Mouse (Mus musculus) layer of hippocampus, adult 11-12 months (tissue): ENCODE results near the gene Aldh1a3.

Experiments used
- DNase-seq: peaks from one replicate; pipeline ENCODE4 v3.0.0; 2022; ENCODE audit warnings: low spot score

Aldh1a3 gene

DNA sequence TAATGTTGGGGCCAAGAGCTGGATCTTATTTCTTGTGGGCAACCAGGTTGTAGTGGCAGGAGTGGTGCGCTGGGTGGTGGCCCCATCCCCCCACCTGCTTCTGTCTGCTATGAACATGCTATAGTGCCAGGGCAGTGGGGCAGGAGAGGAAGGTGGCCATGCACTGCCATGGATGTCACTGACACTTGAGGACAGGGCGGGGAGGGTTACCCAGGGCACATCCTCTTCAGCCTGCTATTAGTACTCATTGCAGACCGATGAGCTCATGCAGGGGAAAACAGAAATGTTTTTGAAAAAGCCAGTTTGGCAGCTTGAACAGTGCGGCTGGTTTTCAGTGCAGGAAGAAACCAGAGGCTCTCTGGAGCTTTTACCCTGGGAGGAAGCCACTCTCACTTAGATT, 10.5 kb downstream of the Aldh1a3 start:
- DNase-seq, result no peak

DNA sequence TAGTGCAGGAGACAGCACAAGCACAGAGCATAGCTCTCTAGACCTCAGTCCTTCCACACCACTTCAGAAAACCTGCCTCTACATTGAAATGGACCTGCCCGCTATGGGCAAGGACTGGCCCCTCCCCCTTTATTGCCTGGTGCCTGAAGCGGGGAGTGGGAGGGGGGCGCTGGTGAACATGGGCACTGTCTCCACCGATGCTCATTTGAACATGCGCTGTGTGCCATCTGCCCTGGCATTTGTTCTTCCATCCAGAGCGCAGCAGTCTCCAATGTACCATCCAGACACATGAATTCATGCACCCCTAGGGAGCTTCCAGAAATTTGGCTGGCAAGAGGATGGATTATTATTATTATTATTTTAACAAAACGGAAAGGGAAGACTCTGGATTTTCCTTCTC, 14.2 kb downstream of the Aldh1a3 start:
- no peak for DNase-seq

DNA sequence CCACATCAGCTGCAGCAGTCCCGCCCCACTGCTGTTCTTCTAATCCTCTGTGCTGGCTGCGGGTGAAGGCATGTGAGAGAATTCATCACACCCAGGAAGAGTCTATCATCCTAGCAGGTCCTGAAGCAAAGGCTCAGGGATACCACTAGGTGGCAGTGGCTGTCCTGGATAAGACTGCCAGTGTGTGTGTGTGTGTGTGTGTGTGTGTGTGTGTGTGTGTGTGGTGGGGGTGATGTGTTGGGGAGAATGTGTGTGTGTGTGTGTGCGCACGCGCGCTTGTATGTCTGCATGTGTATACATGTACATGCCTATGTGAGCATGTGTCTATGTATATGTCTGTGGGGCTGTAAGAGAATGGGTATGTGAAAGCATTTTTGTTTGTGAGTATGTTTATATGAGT, 17.9 kb downstream of the Aldh1a3 start:
- peak; percentile 13 for DNase-seq

DNA sequence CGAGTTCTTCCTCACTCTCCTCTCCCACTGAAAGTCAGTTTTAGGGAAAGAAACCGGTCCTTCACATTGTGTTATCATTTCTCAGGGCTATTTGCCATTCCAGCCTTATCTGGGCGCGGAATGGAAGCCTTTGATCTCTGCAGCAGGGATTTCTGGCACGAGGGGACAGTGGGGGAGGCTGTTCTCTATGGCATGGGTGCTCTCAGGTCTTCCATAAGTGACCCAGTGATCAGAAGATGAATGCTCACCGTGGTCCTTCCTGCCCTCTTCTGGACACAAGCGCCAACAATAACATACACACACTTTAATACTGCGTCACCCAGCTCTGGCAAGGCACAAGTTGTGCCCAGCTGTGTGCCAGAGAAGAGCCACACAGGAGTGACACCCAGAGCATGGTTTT, 20.3 kb downstream of the Aldh1a3 start:
- DNase-seq, result no peak

DNA sequence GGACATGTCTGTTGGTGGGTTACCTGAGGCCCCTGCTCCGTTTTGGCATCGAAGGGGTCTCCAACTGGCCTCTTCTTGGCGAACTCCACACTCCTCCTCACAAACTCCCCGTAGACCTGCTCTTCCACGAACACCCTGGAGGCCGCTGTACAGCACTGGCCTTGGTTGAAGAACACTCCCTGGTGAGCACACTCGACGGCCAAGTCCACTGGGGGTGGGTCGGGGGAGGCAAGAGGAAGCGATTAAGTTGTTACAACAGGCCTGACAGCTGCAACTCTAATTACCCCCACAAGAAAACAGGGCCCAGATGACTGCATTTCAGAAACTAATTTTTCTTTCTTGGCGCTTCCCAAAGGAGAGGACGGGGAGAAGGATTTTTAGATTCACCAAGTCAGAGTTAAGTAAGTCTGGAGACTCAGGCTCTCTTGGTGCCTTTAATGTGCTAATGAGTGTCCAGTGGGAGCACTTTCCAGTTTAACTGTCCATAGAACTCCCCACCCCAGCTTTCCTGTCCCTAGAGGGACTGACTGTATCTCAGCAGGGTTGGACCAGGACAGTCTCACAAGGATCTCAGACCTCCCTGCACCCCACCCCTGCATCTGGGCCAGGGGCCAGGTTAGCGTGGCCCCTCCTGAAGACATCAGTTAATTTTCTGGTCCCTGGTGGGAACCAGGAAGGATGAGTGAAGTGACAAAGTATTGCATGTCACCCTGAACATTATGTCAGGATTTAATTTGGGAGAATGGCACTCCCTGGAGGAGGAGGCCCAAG, 21.2 kb downstream of the Aldh1a3 start:
- no peak for DNase-seq

DNA sequence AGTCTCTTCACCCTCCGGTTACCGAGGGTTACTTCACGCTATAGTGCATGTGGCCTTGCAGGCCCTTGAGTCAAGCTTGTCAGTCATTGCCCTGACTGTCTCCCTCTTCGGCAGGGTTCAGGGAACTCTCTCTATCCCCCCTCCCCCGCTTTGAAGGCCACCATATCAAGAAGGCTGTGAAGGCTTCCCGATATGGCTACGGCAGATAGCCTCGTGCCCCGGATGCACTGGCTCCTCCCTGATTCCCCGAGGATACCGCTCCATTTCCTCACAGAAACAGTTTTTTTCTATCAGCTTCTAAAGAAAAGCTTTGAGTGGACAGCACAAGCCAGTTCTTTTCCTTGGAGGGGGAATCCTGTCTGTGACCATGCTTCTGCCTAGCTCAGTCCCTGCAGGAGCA, 21.8 kb downstream of the Aldh1a3 start:
- DNase-seq, result no peak

DNA sequence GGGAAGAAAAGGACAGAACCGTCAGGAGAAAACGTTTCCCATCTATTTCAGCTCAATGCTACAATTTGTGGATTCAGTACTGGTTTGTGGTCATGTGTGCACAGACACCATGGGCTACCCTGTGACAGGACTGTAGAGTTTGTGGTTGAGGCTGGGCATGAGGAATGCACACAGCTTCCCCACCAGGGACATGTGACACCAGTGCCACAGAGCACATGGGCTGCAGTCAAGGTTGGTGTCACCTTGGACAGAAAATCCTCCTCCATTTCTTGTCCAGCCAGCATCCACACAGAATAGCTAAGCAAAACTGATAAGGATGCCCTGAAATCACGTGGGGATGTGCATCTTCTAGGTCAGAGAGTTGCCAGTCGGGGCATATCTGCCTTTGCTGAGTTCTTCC, 22.5 kb downstream of the Aldh1a3 start:
- no peak for DNase-seq

DNA sequence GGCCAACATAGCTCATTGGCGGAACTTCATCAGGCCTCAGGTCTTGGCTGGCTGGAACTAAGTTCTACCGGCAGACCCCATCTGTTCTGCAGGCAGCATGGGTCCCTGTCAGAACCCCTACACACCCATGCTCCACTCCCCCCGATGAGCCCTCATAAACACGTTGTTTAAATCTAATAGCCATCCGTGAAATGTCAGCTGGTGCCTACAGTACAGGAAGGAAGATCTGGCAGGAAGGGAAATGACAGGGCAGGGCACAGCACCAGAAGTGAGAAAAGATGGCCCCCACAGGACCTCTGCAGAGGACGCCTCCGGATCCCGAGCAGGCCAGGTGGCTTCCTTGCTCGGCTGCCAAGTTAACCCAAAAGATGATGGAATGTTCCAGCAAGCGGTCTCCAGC, 23.2 kb downstream of the Aldh1a3 start:
- no peak for DNase-seq

DNA sequence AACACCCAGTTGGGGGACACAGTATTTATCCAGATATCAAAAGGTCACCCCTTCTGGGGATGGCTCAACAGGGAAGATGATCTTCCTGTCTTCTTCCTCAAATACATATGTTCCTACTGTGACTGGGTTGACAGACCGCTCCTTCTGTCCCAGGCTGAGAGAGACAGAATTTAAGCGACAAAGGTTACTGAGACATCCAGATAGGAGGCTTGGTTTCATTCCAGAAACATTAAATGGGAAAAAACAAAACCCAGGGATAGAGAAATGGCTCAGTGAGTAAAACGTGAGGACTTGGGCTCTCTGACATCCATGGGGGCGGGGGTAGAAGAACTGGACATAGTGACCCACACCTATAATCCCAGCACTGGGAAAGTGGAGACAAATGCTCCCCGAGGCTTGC, 24.4 kb downstream of the Aldh1a3 start:
- no peak for DNase-seq

DNA sequence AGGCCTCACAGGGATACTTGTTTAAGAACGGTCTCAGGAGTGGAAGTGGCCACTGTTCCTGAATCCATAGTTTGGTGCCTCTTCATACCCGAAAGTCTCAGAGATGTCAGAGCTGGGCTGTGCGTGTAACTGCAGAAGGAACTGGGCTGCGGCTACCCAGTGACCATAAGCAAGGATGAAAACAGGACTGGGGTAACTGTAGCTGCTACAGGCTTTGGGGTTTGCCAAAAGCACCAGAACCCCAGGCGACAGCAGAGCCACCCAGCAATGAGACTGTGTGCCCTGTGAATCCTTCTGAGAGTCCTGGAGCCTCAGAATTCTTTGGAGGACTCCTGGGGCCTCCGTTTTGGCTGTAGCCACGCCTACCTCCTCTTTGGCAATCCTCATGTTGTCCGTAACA, 25.7 kb downstream of the Aldh1a3 start:
- no peak for DNase-seq

DNA sequence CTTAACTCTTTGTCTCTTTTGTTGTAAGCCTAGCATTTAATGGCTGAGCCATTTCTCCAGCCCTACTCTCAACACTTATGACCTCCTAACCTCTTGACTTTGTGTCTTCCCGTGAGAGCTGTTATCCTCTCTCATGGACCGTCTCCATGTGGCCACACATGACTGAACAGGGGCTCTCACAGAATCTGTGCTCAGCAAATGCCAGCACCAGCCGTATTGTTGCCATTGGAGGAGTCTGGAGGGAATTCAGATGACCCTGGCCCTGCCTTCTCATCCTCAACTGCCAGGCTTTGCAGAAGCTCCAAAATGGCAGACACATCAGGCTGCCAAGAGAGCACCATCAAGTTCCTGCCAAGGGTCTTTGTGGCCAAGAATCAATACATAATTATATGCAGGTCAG, 30.0 kb downstream of the Aldh1a3 start:
- no peak for DNase-seq

DNA sequence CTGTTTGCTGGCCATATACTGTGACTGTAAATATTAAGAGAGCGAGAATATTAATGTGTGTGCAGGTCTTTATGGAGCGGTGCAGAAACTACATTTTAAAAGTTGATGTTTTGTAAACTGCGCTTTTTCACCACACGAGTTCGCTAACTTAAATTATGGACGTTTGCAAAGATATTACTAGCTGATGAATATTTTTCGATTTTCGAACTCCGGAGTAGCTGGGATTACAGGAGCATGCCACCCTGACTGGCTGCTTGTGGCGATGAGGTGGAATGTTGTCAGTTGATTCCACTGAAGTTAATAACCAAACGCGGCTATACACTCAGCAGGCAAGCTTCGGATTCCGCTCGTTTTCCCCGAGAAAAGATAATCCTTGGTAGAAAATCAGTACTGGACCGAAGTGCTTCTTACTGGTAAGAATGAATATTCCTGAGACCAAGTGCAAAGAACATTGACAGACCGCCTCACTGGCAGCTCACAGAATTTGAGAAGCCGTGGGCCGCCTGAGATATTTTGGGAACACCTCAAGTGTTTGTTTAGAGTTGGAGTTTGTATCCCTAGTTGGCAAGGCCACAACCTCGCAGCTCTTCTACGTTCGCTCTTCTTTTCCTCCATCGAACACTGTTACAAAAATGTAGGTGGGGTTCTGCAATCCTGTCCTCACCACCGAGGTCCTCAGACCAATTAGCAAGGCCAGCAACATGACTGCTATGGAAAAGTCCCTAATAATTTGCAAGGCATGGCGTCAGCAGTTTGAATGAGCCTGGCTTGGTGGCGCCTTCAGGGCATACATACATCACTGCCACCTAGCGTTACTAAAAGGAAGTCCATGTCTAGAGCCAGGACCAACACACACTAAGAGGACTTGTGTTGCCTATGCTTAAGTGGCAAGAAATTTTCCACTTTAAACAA, 38.4 kb downstream of the Aldh1a3 start:
- DNase-seq, result peak; percentile 75

DNA sequence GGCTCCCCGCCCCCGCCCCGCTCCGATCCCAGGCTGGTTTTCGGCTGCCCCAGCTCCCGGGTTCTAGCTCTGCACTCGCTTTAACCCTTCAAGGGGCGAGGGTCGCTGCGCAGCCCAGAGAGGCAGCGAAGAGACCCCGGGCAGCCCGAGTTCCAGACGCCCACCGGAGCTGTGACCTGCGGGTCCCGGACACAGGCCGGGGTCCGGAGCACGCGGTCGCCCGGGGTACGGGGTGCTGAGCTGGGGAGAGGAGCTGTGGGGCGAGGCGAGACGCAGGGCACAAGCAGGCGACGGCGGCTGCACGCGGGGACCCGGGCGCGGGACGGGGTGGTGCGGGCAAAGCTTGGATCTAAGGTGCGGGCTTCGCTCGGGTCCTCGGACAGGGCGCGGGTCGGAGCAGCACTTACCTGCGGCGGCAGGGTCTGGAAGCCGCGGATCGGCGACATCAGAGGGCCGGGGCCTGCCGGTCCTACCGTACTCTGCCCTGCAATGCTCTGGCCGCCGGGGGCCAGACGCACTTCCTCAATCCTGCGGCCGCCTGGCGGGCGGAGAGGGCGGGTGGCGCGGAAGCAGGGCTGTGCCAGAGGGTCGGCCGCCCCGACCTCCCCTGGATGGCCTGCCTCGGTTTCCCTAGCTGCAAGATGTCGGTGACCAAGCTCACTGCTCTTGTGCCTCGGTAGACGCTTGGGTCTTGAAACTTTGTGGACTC, 39.4 kb downstream of the Aldh1a3 start, which contains the start of gene Lrrk1:
Gene Lrrk1, minus strand, starts transcription at position 538 of the 709 bp plus-strand sequence.
- DNase-seq, result peak; percentile 21

DNA sequence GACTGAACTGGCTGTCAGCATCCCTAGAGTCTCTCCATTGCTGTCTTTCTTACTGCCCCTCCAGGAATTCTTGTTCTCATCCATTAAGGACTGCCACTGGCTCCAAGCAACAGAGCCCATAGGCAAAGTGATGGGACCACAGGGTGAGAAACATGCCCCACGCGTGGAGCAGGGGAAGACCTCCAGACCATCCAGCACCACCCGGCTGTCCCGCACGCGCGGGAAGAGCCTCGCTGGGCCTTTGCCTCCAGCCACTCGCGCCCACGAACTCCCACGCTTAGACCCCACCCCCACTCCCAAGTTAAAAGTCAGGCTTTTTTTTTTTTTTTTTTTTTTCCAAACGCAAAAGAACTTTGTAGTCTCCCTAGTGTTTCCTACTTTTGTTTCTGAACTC, 39.9 kb downstream of the Aldh1a3 start:
- DNase-seq, result no peak

DNA sequence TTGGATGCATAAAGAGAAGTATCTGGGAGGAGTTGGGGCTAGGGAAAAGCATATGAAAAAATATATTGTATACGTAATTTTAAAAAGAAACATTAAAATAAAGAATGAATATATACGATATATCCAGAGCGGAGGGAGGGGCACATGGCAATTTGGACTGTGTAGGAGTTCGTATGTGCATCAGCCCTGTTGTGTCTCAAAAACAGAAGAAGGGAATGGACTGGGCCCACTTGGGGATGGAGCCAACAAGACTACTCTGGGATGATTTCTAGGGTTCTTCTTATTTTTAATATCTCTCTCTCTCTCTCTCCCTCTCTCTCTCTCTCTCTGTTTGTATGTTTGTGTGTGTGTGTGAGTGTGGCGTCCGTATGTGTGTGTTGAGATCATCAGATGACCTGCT, 40.9 kb downstream of the Aldh1a3 start:
- no peak for DNase-seq

DNA sequence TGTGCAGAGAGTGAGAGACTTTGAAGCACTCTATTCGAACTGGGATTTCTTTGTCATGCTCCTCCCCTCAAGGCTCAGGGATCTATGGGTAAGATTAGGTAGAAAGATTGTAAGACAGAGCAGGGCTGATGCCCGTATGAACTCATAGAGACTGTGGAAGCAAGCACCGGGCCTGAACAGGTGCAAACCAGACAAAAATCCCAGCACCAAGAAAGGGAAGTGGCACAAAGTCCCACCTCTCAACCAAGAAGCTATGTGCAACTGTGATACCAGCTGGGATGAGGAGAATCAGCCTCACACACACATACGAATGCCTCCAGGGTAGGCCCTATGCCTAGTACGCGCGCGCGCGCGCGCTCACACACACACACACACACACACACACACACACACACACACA, 41.5 kb downstream of the Aldh1a3 start:
- DNase-seq, result no peak

DNA sequence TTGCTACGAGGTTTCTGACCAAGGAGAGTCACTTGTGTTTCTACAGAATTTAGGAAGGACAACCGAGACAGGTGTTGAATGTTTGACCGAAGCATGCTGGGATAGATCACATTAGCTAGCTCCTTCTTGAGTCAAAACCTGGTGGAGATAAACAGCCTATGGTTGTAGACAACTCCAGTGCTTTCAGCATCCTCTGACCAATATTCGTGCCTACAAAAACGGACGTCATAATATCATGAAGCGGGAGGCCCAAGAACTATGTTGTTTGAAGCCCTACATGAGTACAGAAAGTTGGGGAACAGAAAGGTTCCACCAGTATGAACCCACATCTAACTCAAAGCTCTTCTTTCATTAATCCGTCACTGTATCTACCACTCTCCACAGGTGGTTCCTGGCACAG, 42.4 kb downstream of the Aldh1a3 start:
- DNase-seq, result no peak

DNA sequence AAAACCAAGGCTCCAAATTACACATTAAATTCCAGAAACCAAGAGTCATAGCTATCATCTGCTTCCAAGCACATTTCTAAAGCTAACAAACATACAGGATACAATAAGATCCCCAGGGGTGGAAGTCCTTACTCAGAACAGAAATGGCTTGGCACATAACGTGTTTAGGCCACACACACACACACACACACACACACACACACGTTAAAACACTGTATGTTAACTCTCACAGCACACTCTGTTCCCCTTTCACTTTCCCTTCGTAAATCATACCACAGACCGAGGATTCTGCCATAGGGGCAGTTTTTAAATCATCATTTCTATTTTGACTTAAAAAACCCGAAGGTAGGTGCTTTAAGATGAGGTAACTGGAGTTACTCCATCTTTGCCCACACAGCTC, 43.1 kb downstream of the Aldh1a3 start:
- no peak for DNase-seq

DNA sequence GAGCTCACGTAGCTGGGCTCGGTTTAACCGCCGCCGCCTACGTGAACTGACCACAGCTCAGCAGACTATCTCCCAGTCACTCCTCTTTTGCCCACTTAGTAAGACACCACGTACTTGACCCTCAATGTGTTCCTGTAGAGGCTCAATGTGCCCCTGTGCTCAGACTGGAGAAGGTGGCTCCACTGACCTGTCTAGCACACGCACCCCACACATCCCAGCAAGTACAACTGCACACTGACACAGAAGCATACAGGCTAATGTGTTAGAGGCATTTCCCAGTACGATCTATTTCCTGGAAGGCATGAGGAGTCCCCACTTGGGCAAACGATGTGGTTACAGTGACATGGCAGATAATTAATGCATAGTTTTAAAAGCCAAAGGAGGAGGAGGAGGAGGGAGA, 50.8 kb downstream of the Aldh1a3 start:
- DNase-seq, result no peak

DNA sequence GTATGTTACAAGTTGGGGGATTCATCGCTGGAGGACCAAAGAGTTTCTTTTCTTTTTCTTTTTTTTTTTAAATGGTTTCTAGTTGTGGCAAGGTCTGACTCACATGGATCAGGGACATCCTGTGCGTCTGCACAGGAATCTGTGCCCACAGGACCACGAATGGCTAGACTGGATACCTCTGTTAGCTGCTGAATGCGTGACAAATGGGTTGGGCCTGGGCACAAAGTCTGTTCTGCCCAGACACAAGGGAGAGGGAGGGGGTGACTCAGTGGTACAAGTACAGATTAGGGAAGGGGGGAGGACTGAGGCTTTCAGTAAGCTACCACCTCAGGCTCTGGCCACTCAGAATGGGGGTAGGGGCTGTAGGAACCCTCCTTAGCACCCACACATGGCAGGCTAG, 51.6 kb downstream of the Aldh1a3 start:
- DNase-seq, result no peak

DNA sequence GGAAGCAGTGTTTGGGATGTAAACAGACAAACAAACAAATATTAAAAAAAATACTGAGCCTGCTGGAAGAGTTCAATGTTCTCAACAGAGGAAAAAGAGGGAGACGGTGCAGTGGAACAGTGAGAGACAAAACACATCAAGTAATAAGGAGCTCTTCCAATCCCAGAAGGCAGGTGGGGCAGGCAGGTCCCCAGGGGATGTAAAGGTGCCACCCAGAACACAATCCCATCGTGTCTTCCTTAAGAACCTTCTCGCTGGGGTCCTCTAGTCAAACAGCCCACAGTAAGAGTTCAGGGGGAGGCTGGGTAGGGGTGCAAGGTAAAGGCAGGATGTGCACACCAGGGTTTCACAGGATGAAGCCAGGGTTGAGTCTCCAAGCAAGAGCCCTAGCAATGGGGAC, 53.9 kb downstream of the Aldh1a3 start:
- no peak for DNase-seq

DNA sequence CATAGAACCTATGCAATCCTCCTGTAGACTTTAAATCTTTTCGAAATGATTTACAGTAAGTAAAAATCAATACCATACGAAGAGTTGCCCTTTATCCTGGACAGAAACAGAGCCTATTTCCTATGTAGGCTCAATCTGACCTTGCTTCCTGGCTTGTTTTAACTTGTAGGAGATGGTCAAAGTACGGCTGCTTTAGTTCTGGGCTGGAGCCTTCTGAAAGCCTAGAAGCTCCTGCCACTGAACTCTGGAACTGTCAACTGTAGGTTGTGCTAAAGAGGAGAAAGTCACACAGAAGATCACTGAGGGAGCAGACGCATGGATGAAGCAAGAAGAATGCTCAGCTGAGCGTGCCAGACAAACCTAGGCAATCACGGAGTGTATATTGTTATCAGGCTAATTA, 56.3 kb downstream of the Aldh1a3 start:
- no peak for DNase-seq

DNA sequence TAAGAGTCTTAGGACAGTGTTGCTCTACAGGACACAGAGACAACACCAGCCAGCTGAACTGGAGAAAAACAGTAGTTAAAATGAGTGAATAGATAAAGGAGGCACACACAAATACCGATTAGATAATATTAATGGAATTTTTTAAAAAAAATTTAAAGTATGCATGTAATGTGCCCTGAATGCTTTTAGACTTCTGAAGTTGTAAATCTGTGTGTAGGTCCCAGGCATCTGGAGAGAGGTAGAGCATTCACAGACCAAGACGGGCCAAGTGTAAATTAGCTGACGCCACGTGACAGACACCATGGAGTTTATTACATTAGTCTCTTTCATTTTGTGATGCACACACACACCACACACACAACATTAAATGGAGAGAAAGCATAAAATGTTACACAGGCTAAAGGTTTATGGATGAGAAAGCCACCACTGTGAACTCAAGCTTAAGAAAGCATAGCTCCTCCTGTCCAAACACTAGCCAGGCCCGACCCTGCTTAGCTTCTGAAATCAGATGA, 57.3 kb downstream of the Aldh1a3 start:
- DNase-seq, result no peak
